Mouse (Mus musculus): ENCODE measurements at regions not wholly inside any gene's neighbourhood (a gene's known extent, or its start where the extent isn't known, plus 50 kb on each side); places are given as distances from the start of the nearest gene placed in this dataset.
A peak's percentile ranks its signal among the peaks of the same experiment; 100 is the strongest.
"Not testable (repeated sequence)": the region's sequence is repeated elsewhere in the genome, so short reads cannot be mapped to it uniquely, and the experiment has no call there.

DNA sequence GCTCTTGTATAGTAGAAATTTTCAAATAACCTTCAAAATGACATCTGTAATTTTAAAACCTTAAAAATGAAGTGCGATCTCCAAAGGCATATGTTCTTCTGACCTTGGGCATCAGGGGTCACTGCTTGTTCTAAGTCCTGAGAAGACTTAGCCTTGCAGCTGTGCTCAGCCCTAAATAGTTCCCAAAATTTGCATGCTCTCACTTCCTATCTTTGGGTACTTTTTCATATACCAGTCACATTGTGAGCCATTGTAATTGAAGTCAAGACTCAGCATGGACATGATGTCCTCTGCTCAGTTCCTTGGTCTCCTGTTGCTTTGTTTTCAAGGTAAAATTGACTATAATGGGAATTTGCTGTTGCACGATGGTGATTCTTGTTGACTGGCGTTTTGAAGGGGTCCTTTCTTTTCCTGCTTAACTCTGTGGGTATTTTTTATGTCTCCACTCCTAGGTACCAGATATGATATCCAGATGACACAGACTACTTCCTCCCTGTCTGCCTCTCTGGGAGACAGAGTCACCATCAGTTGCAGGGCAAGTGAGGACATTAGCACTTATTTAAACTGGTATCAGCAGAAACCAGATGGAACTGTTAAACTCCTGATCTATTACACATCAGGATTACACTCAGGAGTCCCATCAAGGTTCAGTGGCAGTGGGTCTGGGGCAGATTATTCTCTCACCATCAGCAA, 1144.6 kb upstream of the Tacstd2 start:
- no peaks in the 10 kb centered on the region for H3K27me3 ChIP-seq (replicated peaks; ENCODE audit: insufficient read depth, low read length)
- WGBS = 82% methylated on average over 3 of the region's 3 CpGs
- TF ChIP-seq CTCF (IDR thresholded peaks at IDR 0.05) (no peak), EP300 (IDR thresholded peaks at IDR 0.05) (no peak)
- H3K27ac ChIP-seq (ENCODE audit: low read length) = no peak overlapping the region
- no peak for DNase-seq (ENCODE audit: low spot score)
- no peak overlapping the region for H3K4me2 ChIP-seq (replicated peaks; ENCODE audit: low read depth, low read length)
- no peak overlapping the region for H3K4me3 ChIP-seq (ENCODE audit: low read depth, low read length)
- ATAC-seq = no peak
- no peak overlapping the region for H3K9ac ChIP-seq (replicated peaks; ENCODE audit: low read depth)
- H3K4me1 ChIP-seq (ENCODE audit: insufficient read depth, low read depth, low read length) = no peaks in the 10 kb centered on the region
- no peaks in the 10 kb centered on the region for H3K9me3 ChIP-seq (ENCODE audit: low read length)
- H3K36me3 ChIP-seq (ENCODE audit: insufficient read depth, low read length) = no peaks in the 10 kb centered on the region

DNA sequence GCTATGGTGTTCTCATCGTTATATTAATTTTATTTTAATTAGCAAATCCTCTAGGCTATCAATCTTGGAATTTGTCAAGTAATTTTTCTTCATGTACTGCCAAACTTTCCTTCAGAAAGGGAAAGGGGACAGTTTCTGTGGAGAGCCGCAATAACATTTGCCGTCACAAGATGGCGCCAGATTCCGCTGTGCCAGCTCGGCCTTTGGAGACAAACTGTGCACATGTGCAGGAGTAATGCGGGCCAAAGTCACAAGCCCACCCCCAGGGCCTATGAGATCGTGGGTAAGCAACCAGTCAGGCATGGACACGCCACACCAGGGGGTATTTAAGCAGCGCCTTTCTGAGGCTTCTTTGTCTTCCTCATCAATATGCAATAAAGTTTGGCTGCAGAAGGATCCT, 1132.8 kb upstream of the Tacstd2 start:
- peak; percentile 66 for TF ChIP-seq CTCF (IDR thresholded peaks at IDR 0.05)
- not testable (repeated sequence) for H3K27me3 ChIP-seq (replicated peaks; ENCODE audit: insufficient read depth, low read length); H3K4me1 ChIP-seq (ENCODE audit: insufficient read depth, low read depth, low read length); H3K9me3 ChIP-seq (ENCODE audit: low read length); DNase-seq (ENCODE audit: low spot score); H3K9ac ChIP-seq (replicated peaks; ENCODE audit: low read depth); H3K36me3 ChIP-seq (ENCODE audit: insufficient read depth, low read length); H3K4me2 ChIP-seq (replicated peaks; ENCODE audit: low read depth, low read length); H3K27ac ChIP-seq (ENCODE audit: low read length); H3K4me3 ChIP-seq (ENCODE audit: low read depth, low read length); ATAC-seq
- WGBS = under 1% methylated on average over 10 of the region's 10 CpGs

DNA sequence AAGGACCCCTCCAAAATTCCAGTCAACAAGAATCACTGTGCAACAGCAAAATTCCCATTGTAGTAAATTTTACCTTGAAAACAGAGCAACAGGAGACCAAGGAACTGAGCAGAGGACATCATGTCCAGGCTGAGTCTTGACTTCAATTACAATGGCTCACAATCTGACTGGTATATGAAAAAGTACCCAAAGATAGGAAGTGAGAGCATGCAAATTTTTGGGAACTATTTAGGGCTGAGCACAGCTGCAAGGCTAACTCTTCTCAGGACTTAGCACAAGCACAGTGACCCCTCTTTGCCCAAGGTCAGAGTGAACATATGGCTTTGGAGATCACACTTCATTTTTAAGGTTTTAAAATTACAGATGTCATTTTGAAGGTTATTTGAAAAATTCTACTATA, 1096.7 kb upstream of the Tacstd2 start:
- not testable (repeated sequence) for H3K4me3 ChIP-seq (ENCODE audit: low read depth, low read length); H3K4me2 ChIP-seq (replicated peaks; ENCODE audit: low read depth, low read length); DNase-seq (ENCODE audit: low spot score); H3K27ac ChIP-seq (ENCODE audit: low read length); H3K9me3 ChIP-seq (ENCODE audit: low read length); ATAC-seq; H3K9ac ChIP-seq (replicated peaks; ENCODE audit: low read depth); H3K36me3 ChIP-seq (ENCODE audit: insufficient read depth, low read length); H3K4me1 ChIP-seq (ENCODE audit: insufficient read depth, low read depth, low read length); H3K27me3 ChIP-seq (replicated peaks; ENCODE audit: insufficient read depth, low read length)

DNA sequence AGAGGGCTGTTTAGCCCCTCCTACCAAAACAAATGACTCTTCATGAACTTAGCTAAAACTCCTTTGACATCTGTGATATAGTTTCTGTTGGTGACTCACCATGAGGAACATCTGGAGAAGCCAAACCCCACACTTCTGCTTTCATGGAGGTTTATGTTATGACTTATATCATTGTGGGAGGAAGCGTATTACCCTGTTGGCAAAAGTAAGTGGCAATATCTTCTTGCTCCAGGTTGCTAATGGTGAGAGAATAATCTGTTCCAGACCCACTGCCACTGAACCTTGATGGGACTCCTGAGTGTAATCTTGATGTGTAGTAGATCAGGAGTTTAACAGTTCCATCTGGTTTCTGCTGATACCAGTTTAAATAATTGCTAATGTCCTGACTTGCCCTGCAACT, 1096.2 kb upstream of the Tacstd2 start:
- no peak for DNase-seq (ENCODE audit: low spot score)
- no peak overlapping the region for H3K4me3 ChIP-seq (ENCODE audit: low read depth, low read length)
- no peak overlapping the region for H3K27ac ChIP-seq (ENCODE audit: low read length)
- no peak for TF ChIP-seq EP300 (IDR thresholded peaks at IDR 0.05)
- no peak for TF ChIP-seq CTCF (IDR thresholded peaks at IDR 0.05)
- ATAC-seq = no peak
- H3K4me1 ChIP-seq (ENCODE audit: insufficient read depth, low read depth, low read length) = no peaks in the 10 kb centered on the region
- WGBS = 73% methylated on average over 1 of the region's 1 CpGs
- no peaks in the 10 kb centered on the region for H3K27me3 ChIP-seq (replicated peaks; ENCODE audit: insufficient read depth, low read length)
- no peak overlapping the region for H3K4me2 ChIP-seq (replicated peaks; ENCODE audit: low read depth, low read length)
- H3K9me3 ChIP-seq (ENCODE audit: low read length) = no peaks in the 10 kb centered on the region
- no peaks in the 10 kb centered on the region for H3K36me3 ChIP-seq (ENCODE audit: insufficient read depth, low read length)
- H3K9ac ChIP-seq (replicated peaks; ENCODE audit: low read depth) = no peak overlapping the region

DNA sequence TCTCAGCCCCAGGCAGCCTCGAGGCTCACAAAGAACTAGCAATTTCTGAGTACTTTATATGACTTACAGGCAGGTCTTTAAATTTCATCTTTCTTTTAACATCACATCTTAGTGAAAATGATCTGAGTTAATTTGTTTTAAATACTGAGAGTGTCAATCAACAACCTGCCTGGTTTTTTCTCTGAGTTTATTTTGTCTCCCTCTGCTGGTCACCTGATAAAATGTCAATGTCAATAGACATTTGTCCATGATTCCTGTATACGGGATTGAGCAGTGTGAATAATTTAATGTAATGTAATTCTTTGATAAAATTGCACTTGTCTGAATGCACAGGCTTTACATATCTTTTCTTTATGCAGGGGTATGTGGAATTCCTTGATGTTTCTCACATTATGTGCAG, 1070.4 kb upstream of the Tacstd2 start:
- H3K9me3 ChIP-seq (ENCODE audit: low read length) = no peaks in the 10 kb centered on the region
- no peak overlapping the region for H3K9ac ChIP-seq (replicated peaks; ENCODE audit: low read depth)
- no peak overlapping the region for H3K4me3 ChIP-seq (ENCODE audit: low read depth, low read length)
- H3K27ac ChIP-seq (ENCODE audit: low read length) = no peak overlapping the region
- H3K27me3 ChIP-seq (replicated peaks; ENCODE audit: insufficient read depth, low read length) = no peaks in the 10 kb centered on the region
- H3K36me3 ChIP-seq (ENCODE audit: insufficient read depth, low read length) = no peaks in the 10 kb centered on the region
- 70% methylated on average over 2 of the region's 2 CpGs for WGBS
- H3K4me1 ChIP-seq (ENCODE audit: insufficient read depth, low read depth, low read length) = no peaks in the 10 kb centered on the region
- no peak overlapping the region for H3K4me2 ChIP-seq (replicated peaks; ENCODE audit: low read depth, low read length)
- TF ChIP-seq CTCF (IDR thresholded peaks at IDR 0.05) (no peak), EP300 (IDR thresholded peaks at IDR 0.05) (no peak)
- ATAC-seq (no peak), DNase-seq (ENCODE audit: low spot score) (no peak)
